In the genomic region with DNA sequence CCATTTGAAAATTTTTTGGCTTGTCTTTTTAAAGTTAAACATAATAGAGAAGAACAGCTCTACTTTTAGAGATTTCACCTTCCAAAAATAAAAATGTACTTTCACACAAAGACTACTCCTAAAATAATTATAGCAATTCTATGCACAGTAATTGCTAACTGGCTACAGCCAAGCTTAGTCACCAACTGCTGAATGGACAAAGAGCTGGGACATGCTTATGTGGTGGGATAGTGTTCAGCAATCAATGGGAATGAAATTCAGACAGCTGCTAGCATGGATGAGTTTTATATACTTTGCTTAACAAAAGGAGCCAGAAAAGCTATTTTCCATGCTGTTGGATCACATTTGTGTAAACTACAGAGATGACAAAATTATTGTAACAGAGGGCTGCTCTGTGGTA, we compare ENCODE assay signal across 18 mouse cellular contexts.
"Had no signal": no experiment of that assay in that cellular context is flagged by ENCODE, and none has a peak within 500 bp of the region (broad histone marks: within the 10 kb centered on the region; RNA-seq: fewer than 3 reads in every experiment).

No protein-coding gene starts in this region.

- H3K27me3 ChIP-seq: limb, embryonic 15.5 days; liver, embryonic 12.5 days; neural tube, embryonic 15.5 days had no signal

- DNase-seq: kidney, adult 11 months; kidney, adult 9 months; kidney, postnatal 10 days; kidney, postnatal 4 days; lung, embryonic 14.5 days; lung, postnatal 10 days; lung, postnatal 4 days; midbrain, embryonic 14.5 days; right cerebral cortex, postnatal 25 days; thymus, adult 18-20 months; thymus, postnatal 14 days had no signal

- ATAC-seq: liver, embryonic 12.5 days had no signal

- H3K9ac ChIP-seq: limb, embryonic 15.5 days; liver, embryonic 12.5 days; lung, embryonic 14.5 days; neural tube, embryonic 15.5 days had no signal

- H3K4me2 ChIP-seq: limb, embryonic 15.5 days; liver, embryonic 12.5 days; lung, embryonic 14.5 days; neural tube, embryonic 15.5 days had no signal

- H3K4me1 ChIP-seq: limb, embryonic 15.5 days; liver, embryonic 12.5 days; midbrain, embryonic 10.5 days; neural tube, embryonic 15.5 days had no signal

- H3K4me3 ChIP-seq: layer of hippocampus, adult 2 months; limb, embryonic 15.5 days; liver, embryonic 12.5 days; midbrain, embryonic 10.5 days; myocyte; neural tube, embryonic 15.5 days had no signal

- H3K9me3 ChIP-seq: limb, embryonic 15.5 days; liver, embryonic 12.5 days; midbrain, embryonic 10.5 days; neural tube, embryonic 15.5 days had no signal

- H3K27ac ChIP-seq: layer of hippocampus, adult 2 months; limb, embryonic 15.5 days; liver, embryonic 12.5 days; midbrain, embryonic 10.5 days; neural tube, embryonic 15.5 days; stomach, postnatal 0 days had no signal

- H3K36me3 ChIP-seq: limb, embryonic 15.5 days; liver, embryonic 12.5 days; midbrain, embryonic 10.5 days; neural tube, embryonic 15.5 days had no signal
